Mouse (Mus musculus) mature B cell (primary cell): Measurements from ENCODE around the gene Wdr74.

Experiments
- in situ Hi-C: fragments of 300-500 bp; cut with MboI; formaldehyde crosslinking; loops from 2 replicates; pipeline ENCODE4 v1.14.3; 2019

The Wdr74 gene

GRCm38 (mm10) chr19:8735389-8736159 lies at the start of gene Wdr74:
Gene Wdr74 (plus strand): TSS chr19:8735827.
- in situ Hi-C loops: no loop called here

GRCm38 (mm10) chr19:8691871-8692539 lies 43.6 kb upstream of the Wdr74 start:
- in situ Hi-C loops: no loop called here

- in situ Hi-C loops: no loop called here
Measured at GRCm38 (mm10) chr19:8692740-8693139, 42.9 kb upstream of the Wdr74 start.

GRCm38 (mm10) chr19:8695330-8695729 lies 40.3 kb upstream of the Wdr74 start:
- in situ Hi-C loops: no loop called here

GRCm38 (mm10) chr19:8699652-8700051 lies 36.0 kb upstream of the Wdr74 start:
- in situ Hi-C loops: no loop called here

GRCm38 (mm10) chr19:8702458-8702857 lies 33.2 kb upstream of the Wdr74 start:
- in situ Hi-C loops: no loop called here

- in situ Hi-C loops: no loop called here
Measured at GRCm38 (mm10) chr19:8703571-8703970, 32.1 kb upstream of the Wdr74 start.

GRCm38 (mm10) chr19:8705026-8705708 lies 30.5 kb upstream of the Wdr74 start:
- in situ Hi-C loops: no loop called here

- in situ Hi-C loops: no loop called here
Measured at GRCm38 (mm10) chr19:8706132-8706667, 29.4 kb upstream of the Wdr74 start.

- in situ Hi-C loops: no loop called here
Measured at GRCm38 (mm10) chr19:8706930-8707329, 28.7 kb upstream of the Wdr74 start.

GRCm38 (mm10) chr19:8708954-8709353 lies 26.7 kb upstream of the Wdr74 start:
- in situ Hi-C loops: no loop called here

GRCm38 (mm10) chr19:8710057-8710456 lies 25.6 kb upstream of the Wdr74 start:
- in situ Hi-C loops: no loop called here

GRCm38 (mm10) chr19:8711506-8711905 lies 24.1 kb upstream of the Wdr74 start:
- in situ Hi-C loops: no loop called here

- in situ Hi-C loops: no loop called here
Measured at GRCm38 (mm10) chr19:8711949-8712869, 23.4 kb upstream of the Wdr74 start.

GRCm38 (mm10) chr19:8712870-8713305 lies 22.7 kb upstream of the Wdr74 start:
- in situ Hi-C loops: no loop called here

GRCm38 (mm10) chr19:8713306-8713996 lies 22.2 kb upstream of the Wdr74 start:
- in situ Hi-C loops: no loop called here

- in situ Hi-C loops: no loop called here
Measured at GRCm38 (mm10) chr19:8713997-8714652, 21.5 kb upstream of the Wdr74 start.

GRCm38 (mm10) chr19:8714653-8715481 lies 20.8 kb upstream of the Wdr74 start:
- in situ Hi-C loops: no loop called here
